Mouse (Mus musculus): Measurements from ENCODE around the gene Foxk1. TPM values are rescaled to one million over a fixed set of nuclear protein-coding genes. Genes with fewer than 3 reads are reported as not detected.
A peak's percentile ranks its signal among the peaks of the same experiment; 100 is the strongest.

The Foxk1 gene
- total RNA-seq, 4 experiments from 2014 or later: 45.5 to 49.7 (median 48.7) TPM

- DNase-seq (ENCODE audit: low spot score in 2 of 2): no peak
Measured at GRCm38 (mm10) chr5:142387716-142388115, 13.6 kb upstream of the Foxk1 start.

- DNase-seq (ENCODE audit: low spot score in 2 of 2): no peak
Measured at GRCm38 (mm10) chr5:142391691-142392090, 9.6 kb upstream of the Foxk1 start.

- no peak for DNase-seq (ENCODE audit: low spot score in 2 of 2)
Measured at GRCm38 (mm10) chr5:142394602-142395252, 6.6 kb upstream of the Foxk1 start.

GRCm38 (mm10) chr5:142395909-142396308, 5.4 kb upstream of the Foxk1 start:
- DNase-seq (ENCODE audit: low spot score in 2 of 2): no peak

GRCm38 (mm10) chr5:142400181-142400883, 965 bp upstream of the Foxk1 start:
- no peak for DNase-seq (ENCODE audit: low spot score in 2 of 2)

- no peak for DNase-seq (ENCODE audit: low spot score in 2 of 2)
Measured at GRCm38 (mm10) chr5:142401641-142402625, 636 bp downstream of the Foxk1 start.

- no peak for DNase-seq (ENCODE audit: low spot score in 2 of 2)
Measured at GRCm38 (mm10) chr5:142403694-142404093, 2.4 kb downstream of the Foxk1 start.

- no peak for DNase-seq (ENCODE audit: low spot score in 2 of 2)
Measured at GRCm38 (mm10) chr5:142404307-142404706, 3.0 kb downstream of the Foxk1 start.

- peak; percentile 30 to 46 for DNase-seq (ENCODE audit: low spot score in 2 of 2)
Measured at GRCm38 (mm10) chr5:142405426-142405825, 4.1 kb downstream of the Foxk1 start.

GRCm38 (mm10) chr5:142406401-142406800, 5.1 kb downstream of the Foxk1 start:
- no peak for DNase-seq (ENCODE audit: low spot score in 2 of 2)

GRCm38 (mm10) chr5:142406937-142407336, 5.6 kb downstream of the Foxk1 start:
- no peak for DNase-seq (ENCODE audit: low spot score in 2 of 2)

GRCm38 (mm10) chr5:142407381-142407780, 6.1 kb downstream of the Foxk1 start:
- DNase-seq (ENCODE audit: low spot score in 2 of 2): no peak

- no peak for DNase-seq (ENCODE audit: low spot score in 2 of 2)
Measured at GRCm38 (mm10) chr5:142409169-142409568, 7.9 kb downstream of the Foxk1 start.

- DNase-seq (ENCODE audit: low spot score in 2 of 2): no peak
Measured at GRCm38 (mm10) chr5:142410348-142410747, 9.1 kb downstream of the Foxk1 start.

- DNase-seq (ENCODE audit: low spot score in 2 of 2): no peak
Measured at GRCm38 (mm10) chr5:142412678-142413385, 11.5 kb downstream of the Foxk1 start.

- DNase-seq (ENCODE audit: low spot score in 2 of 2): no peak
Measured at GRCm38 (mm10) chr5:142413723-142414445, 12.6 kb downstream of the Foxk1 start.

- DNase-seq (ENCODE audit: low spot score in 2 of 2): no peak
Measured at GRCm38 (mm10) chr5:142415401-142415800, 14.1 kb downstream of the Foxk1 start.

- no peak for DNase-seq (ENCODE audit: low spot score in 2 of 2)
Measured at GRCm38 (mm10) chr5:142416070-142416775, 14.9 kb downstream of the Foxk1 start.

GRCm38 (mm10) chr5:142417104-142417503, 15.8 kb downstream of the Foxk1 start:
- no peak for DNase-seq (ENCODE audit: low spot score in 2 of 2)

GRCm38 (mm10) chr5:142417876-142418275, 16.6 kb downstream of the Foxk1 start:
- no peak for DNase-seq (ENCODE audit: low spot score in 2 of 2)

Data from layer of hippocampus, adult 8-10 months (tissue).